Mouse (Mus musculus) midbrain, embryonic 14.5 days (tissue): Measurements from ENCODE around the gene Zfp217. TPM values are rescaled to one million over a fixed set of nuclear protein-coding genes. Genes with fewer than 3 reads are reported as not detected.

Source experiments
- ATAC-seq: fragments of 200-750 bp; cut with Nextera tagmentation; 2 replicates; pipeline ENCODE4 v1.8.0; 2017; ENCODE audit warnings: moderate number of reproducible peaks, moderate library complexity; ENCODE audit not compliant: low FRiP score, low TSS enrichment
- DNase-seq: peaks from one replicate; pipeline ENCODE4 v3.0.0-alpha.2; 2015
- H3K27ac ChIP-seq: fragments of 300-500 bp; sonication (generic); replicated peaks from 2 replicates; pipeline ENCODE4 v1.5.1; 2014; ENCODE audit warnings: mild to moderate bottlenecking, low read depth, low read length, moderate library complexity
- H3K27me3 ChIP-seq: fragments of 300-500 bp; sonication (generic); 2 replicates; pipeline ENCODE4 v1.6.1; 2014; ENCODE audit warnings: low read length, control low read depth, mixed read lengths; ENCODE audit not compliant: control insufficient read depth, insufficient read depth
- H3K36me3 ChIP-seq: fragments of 300-500 bp; sonication (generic); 2 replicates; pipeline ENCODE4 v1.6.1; 2014; ENCODE audit warnings: low read length, control low read depth; ENCODE audit not compliant: control insufficient read depth, insufficient read depth
- H3K4me1 ChIP-seq: fragments of 300-500 bp; sonication (generic); 2 replicates; pipeline ENCODE4 v1.6.1; 2014; ENCODE audit warnings: mild to moderate bottlenecking, antibody characterized with exemption, low read length, control low read depth; ENCODE audit not compliant: control insufficient read depth, insufficient read depth
- H3K4me2 ChIP-seq: fragments of 300-500 bp; sonication (generic); 2 replicates; pipeline ENCODE4 v1.6.1; 2014; ENCODE audit warnings: mild to moderate bottlenecking, low read length, moderate library complexity
- H3K4me3 ChIP-seq: fragments of 300-500 bp; sonication (generic); replicated peaks from 2 replicates; pipeline ENCODE4 v1.5.1; 2014; ENCODE audit warnings: low read depth, low read length
- H3K9ac ChIP-seq: fragments of 300-500 bp; sonication (generic); replicated peaks from 2 replicates; pipeline ENCODE4 v1.6.1; 2014; ENCODE audit warnings: mild to moderate bottlenecking, low read length, moderate library complexity
- H3K9me3 ChIP-seq: fragments of 300-500 bp; sonication (generic); 2 replicates; pipeline ENCODE4 v1.6.1; 2016; ENCODE audit warnings: low read length, control low read depth, mixed read lengths; ENCODE audit not compliant: control insufficient read depth
- WGBS: fragments of 180-500 bp; shearing (Covaris S2); extraction: QIAGEN DNeasy Blood & Tissue Kit; methylation state at CpG from one replicate; pipeline ENCODE4 v1.1.7; 2014; 5-methylcytosine and 5-hydroxymethylcytosine counted together
- polyA plus RNA-seq: library from polyadenylated mRNA; unstranded; fragments of >200 nt; fragmentation: Nextera tagmentation; extraction: Ambion mirVana; gene quantifications from 2 replicates; pipeline ENCODE4 v1.2.1, GENCODE M21; 2014

The Zfp217 gene
- 1.8 TPM in 2 replicates for polyA plus RNA-seq

GRCm38 (mm10) chr2:170147661-170148153, at the start of gene Zfp217:
TSS of gene Zfp217 (minus strand) at chr2:170148103.
- no peak for DNase-seq
- H3K9me3 ChIP-seq = no peaks in the 10 kb centered on the region
- no peaks in the 10 kb centered on the region for H3K4me1 ChIP-seq
- no peak for ATAC-seq
- no peak within 1 kb of the TSS for H3K27ac ChIP-seq
- no peak within 1 kb of the TSS for H3K4me3 ChIP-seq
- no peak within 1 kb of the TSS for H3K4me2 ChIP-seq
- no peaks in the 10 kb centered on the region for H3K36me3 ChIP-seq
- WGBS = 77% methylated on average over 14 of the region's 14 CpGs
- no peaks in the 10 kb centered on the region for H3K27me3 ChIP-seq
- H3K9ac ChIP-seq = no peak within 1 kb of the TSS

- Histone ChIP-seq H3K9me3 (no peaks in the 10 kb centered on the region), H3K4me2 (no peak overlapping the region), H3K4me1 (peaks cover 16% of the 10 kb centered on the region), H3K27me3 (no peaks in the 10 kb centered on the region), H3K27ac (no peak overlapping the region), H3K9ac (no peak overlapping the region), H3K4me3 (no peak overlapping the region), H3K36me3 (no peaks in the 10 kb centered on the region)
- DNase-seq (no peak), ATAC-seq (no peak)
- 78% methylated on average over 13 of the region's 13 CpGs for WGBS
Observed at GRCm38 (mm10) chr2:170195542-170196089, 47.7 kb upstream of the Zfp217 start.

DNA sequence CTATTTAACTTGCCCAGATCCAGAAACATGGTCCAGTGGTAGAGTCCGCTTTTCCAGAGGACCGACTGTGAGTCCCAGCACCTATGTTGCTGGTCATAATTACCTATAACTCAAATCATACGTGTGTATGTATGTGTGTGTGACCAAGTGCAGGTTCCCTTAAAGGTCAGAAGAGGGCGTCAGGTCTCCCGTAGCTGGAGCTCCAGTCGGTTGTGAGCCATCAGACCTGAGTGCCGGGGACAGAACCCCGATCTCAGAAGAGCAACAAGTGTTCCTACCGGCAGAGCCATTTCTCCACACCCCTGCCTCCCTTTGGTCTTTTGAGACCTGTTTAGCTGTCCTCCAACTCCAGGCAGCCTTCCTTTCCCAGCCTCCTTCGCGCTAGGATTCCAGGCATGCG, 46.9 kb upstream of the Zfp217 start:
- ATAC-seq = no peak
- H3K4me3 ChIP-seq = no peak overlapping the region
- no peak overlapping the region for H3K27ac ChIP-seq
- no peak overlapping the region for H3K9ac ChIP-seq
- no peak for DNase-seq
- H3K4me1 ChIP-seq = peaks cover 16% of the 10 kb centered on the region
- no peaks in the 10 kb centered on the region for H3K36me3 ChIP-seq
- H3K9me3 ChIP-seq = no peaks in the 10 kb centered on the region
- 95% methylated on average over 12 of the region's 12 CpGs for WGBS
- H3K4me2 ChIP-seq = no peak overlapping the region
- H3K27me3 ChIP-seq = no peaks in the 10 kb centered on the region

GRCm38 (mm10) chr2:170193850-170194249, 45.9 kb upstream of the Zfp217 start:
- Histone ChIP-seq H3K4me1 (peaks cover 16% of the 10 kb centered on the region), H3K4me2 (peak overlapping the region; percentile 50), H3K27me3 (no peaks in the 10 kb centered on the region), H3K4me3 (peak overlapping the region; percentile 10; the same call in 1 of the 2 replicates), H3K36me3 (no peaks in the 10 kb centered on the region), H3K9ac (no peak overlapping the region; the same call in 1 of the 2 replicates), H3K9me3 (no peaks in the 10 kb centered on the region), H3K27ac (peak overlapping the region; percentile 80)
- 11% methylated on average over 6 of the region's 6 CpGs for WGBS
- DNase-seq = peak; percentile 41
- ATAC-seq = no peak

GRCm38 (mm10) chr2:170193211-170193610, 45.3 kb upstream of the Zfp217 start:
- Histone ChIP-seq H3K4me3 (peak overlapping the region; percentile 21; the same call in 1 of the 2 replicates), H3K27ac (peak overlapping the region; percentile 80), H3K9ac (no peak overlapping the region; the same call in 1 of the 2 replicates), H3K4me1 (peaks cover 16% of the 10 kb centered on the region), H3K27me3 (no peaks in the 10 kb centered on the region), H3K4me2 (peak overlapping the region; percentile 50), H3K36me3 (no peaks in the 10 kb centered on the region), H3K9me3 (no peaks in the 10 kb centered on the region)
- DNase-seq (peak; percentile 76), ATAC-seq (peak; percentile 72; the same call in 1 of the 2 replicates)
- WGBS = under 1% methylated on average over 10 of the region's 10 CpGs

- Histone ChIP-seq H3K9ac (no peak overlapping the region), H3K4me3 (peak overlapping the region; percentile 21; the same call in 1 of the 2 replicates), H3K27me3 (no peaks in the 10 kb centered on the region), H3K4me2 (peak overlapping the region; percentile 50), H3K9me3 (no peaks in the 10 kb centered on the region), H3K27ac (peak overlapping the region; percentile 80), H3K36me3 (no peaks in the 10 kb centered on the region), H3K4me1 (peaks cover 16% of the 10 kb centered on the region)
- WGBS = 20% methylated on average over 7 of the region's 7 CpGs
- peak; percentile 81 for DNase-seq
- peak; percentile 82; the same call in 1 of the 2 replicates for ATAC-seq
Observed at GRCm38 (mm10) chr2:170192731-170193149, 44.8 kb upstream of the Zfp217 start.

GRCm38 (mm10) chr2:170188721-170189120, 40.8 kb upstream of the Zfp217 start:
- H3K4me3 ChIP-seq = no peak overlapping the region
- H3K4me2 ChIP-seq = no peak overlapping the region
- peaks cover 13% of the 10 kb centered on the region; the same call in 1 of the 2 replicates for H3K4me1 ChIP-seq
- H3K9ac ChIP-seq = no peak overlapping the region
- no peak for ATAC-seq
- 89% methylated on average over 7 of the region's 7 CpGs for WGBS
- H3K9me3 ChIP-seq = no peaks in the 10 kb centered on the region
- H3K36me3 ChIP-seq = no peaks in the 10 kb centered on the region
- DNase-seq = no peak
- H3K27me3 ChIP-seq = no peaks in the 10 kb centered on the region
- no peak overlapping the region for H3K27ac ChIP-seq

GRCm38 (mm10) chr2:170185137-170185837, 37.4 kb upstream of the Zfp217 start:
- Histone ChIP-seq H3K4me2 (peak overlapping the region; percentile 68), H3K27me3 (no peaks in the 10 kb centered on the region), H3K27ac (no peak overlapping the region), H3K9me3 (no peaks in the 10 kb centered on the region), H3K4me3 (peak overlapping the region; percentile 44; the same call in 1 of the 2 replicates), H3K9ac (no peak overlapping the region), H3K36me3 (no peaks in the 10 kb centered on the region), H3K4me1 (no peaks in the 10 kb centered on the region)
- DNase-seq (peak; percentile 17), ATAC-seq (no peak)
- 80% methylated on average over 4 of the region's 4 CpGs for WGBS
